Mouse (Mus musculus): Measurements from ENCODE around the gene Borcs6. TPM values are rescaled to one million over a fixed set of nuclear protein-coding genes. Genes with fewer than 3 reads are reported as not detected.

The Borcs6 gene
- polyA plus RNA-seq, 1 experiment from 2014 or later, result 6.6 TPM

DNA sequence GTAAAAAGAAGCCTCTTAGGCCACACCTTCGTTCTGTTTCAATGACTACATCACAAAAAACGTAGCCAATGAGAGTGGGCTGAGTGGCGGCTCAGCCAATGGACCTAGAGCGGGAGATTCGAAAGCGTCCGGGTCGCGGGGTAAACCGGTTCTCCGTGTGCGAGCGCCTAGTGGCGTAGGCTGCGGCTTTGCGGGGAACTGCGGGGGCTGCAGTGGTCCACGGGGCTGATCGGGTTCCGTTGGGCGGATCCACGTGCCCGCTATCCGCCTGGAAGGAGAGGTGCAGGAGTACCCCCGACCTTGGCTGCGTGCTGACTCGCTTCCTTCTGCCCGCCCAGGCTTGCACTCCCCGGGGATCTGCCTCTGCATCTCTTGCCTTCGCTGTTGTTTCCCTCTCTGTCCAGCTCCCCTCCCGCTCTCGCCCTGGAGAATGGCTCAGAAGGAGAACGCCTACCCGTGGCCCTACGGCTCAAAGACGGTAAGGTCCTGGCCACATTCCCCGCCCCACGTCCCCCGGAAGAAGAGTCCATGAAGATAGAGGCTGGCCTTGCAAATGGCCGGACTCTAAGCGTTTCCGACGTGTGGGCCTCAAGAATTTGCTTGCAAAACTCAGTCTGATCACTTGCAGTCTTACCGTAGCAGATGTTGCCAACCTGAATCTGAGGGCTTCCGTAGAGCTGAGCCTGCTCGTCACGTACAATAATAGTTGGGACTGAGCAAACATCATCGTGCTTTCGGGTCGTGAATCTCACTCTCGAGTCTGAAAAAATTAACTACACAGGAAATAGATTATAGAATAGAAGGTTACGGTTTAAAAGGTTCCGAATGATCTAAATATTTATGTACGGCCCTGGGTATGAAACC is 13.8 kb upstream of the Borcs6 start, which contains the start of gene Aurkb:
Gene Aurkb, plus strand, starts transcription at position 117 of the 864 bp plus-strand sequence.
- Histone ChIP-seq H3K4me2 (replicated peaks; ENCODE audit: low read depth, low read length) (peak within 1 kb of the TSS; percentile 76), H3K27me3 (ENCODE audit: control insufficient read depth, insufficient read depth, low read length) (no peaks in the 10 kb centered on the region), H3K36me3 (ENCODE audit: control insufficient read depth, insufficient read depth, low read length) (peaks cover 30% of the 10 kb centered on the region), H3K27ac (ENCODE audit: low read depth, low read length) (peak within 1 kb of the TSS; percentile 96), H3K4me3 (ENCODE audit: low read length) (peak within 1 kb of the TSS; percentile 90), H3K9ac (ENCODE audit: low read depth, low read length) (peak within 1 kb of the TSS; percentile 88), H3K9me3 (ENCODE audit: control insufficient read depth, low read length) (no peaks in the 10 kb centered on the region), H3K4me1 (ENCODE audit: control insufficient read depth, insufficient read depth, low read length) (peaks cover 15% of the 10 kb centered on the region)
- ATAC-seq (ENCODE audit: low FRiP score, low TSS enrichment), result peak; percentile 81
- WGBS, result under 1% methylated on average over 54 of the region's 54 CpGs

DNA sequence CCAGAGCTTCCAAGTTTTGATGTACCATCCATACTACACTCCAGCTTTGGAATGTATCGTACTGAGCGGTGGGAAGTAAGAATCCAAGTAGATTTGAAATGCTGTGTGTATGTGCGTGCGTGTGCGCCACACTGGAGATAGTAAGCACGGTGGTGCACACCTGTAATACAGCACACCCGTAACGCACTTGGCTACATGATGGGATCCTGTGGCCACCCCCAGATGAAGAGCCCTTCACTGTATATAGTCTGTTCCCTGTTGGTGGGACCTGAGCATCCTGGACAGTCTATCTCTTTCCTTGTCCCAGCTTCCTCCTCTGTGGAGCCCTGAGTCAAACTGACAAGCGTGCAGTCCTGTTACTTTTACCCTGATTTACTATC is 13.1 kb upstream of the Borcs6 start:
- Histone ChIP-seq H3K9ac (ENCODE audit: low read depth, low read length) (peak overlapping the region; percentile 88), H3K4me3 (ENCODE audit: low read length) (peak overlapping the region; percentile 90), H3K36me3 (ENCODE audit: control insufficient read depth, insufficient read depth, low read length) (peaks cover 36% of the 10 kb centered on the region), H3K27me3 (ENCODE audit: control insufficient read depth, insufficient read depth, low read length) (no peaks in the 10 kb centered on the region), H3K27ac (ENCODE audit: low read depth, low read length) (peak overlapping the region; percentile 96), H3K4me1 (ENCODE audit: control insufficient read depth, insufficient read depth, low read length) (peaks cover 15% of the 10 kb centered on the region), H3K4me2 (replicated peaks; ENCODE audit: low read depth, low read length) (peak overlapping the region; percentile 76), H3K9me3 (ENCODE audit: control insufficient read depth, low read length) (no peaks in the 10 kb centered on the region)
- no peak for ATAC-seq (ENCODE audit: low FRiP score, low TSS enrichment)
- WGBS, result 10% methylated on average over 9 of the region's 9 CpGs

DNA sequence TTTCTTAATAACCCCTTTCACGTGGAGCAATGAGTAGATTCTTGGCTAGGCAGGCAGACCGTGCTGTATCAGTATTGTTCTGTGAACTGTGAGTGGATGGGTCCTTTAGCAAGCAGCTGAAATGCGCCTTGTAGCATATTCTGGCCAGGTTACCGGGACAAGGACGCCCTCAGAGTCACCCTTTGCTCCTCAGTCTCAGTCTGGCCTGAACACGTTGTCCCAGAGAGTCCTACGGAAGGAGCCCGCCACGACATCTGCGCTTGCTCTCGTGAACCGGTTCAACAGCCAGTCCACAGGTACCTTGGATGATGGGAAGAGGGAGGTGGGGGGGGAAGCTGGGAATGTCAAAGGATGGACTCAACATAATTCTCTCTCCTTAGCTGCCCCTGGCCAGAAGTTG is 11.9 kb upstream of the Borcs6 start:
- H3K27ac ChIP-seq (ENCODE audit: low read depth, low read length), result no peak overlapping the region
- no peak overlapping the region for H3K4me3 ChIP-seq (ENCODE audit: low read length)
- H3K9ac ChIP-seq (ENCODE audit: low read depth, low read length), result no peak overlapping the region
- H3K4me1 ChIP-seq (ENCODE audit: control insufficient read depth, insufficient read depth, low read length), result peaks cover 15% of the 10 kb centered on the region
- H3K9me3 ChIP-seq (ENCODE audit: control insufficient read depth, low read length), result no peaks in the 10 kb centered on the region
- no peaks in the 10 kb centered on the region for H3K27me3 ChIP-seq (ENCODE audit: control insufficient read depth, insufficient read depth, low read length)
- H3K36me3 ChIP-seq (ENCODE audit: control insufficient read depth, insufficient read depth, low read length), result peaks cover 41% of the 10 kb centered on the region
- peak overlapping the region; percentile 76; the same call in 1 of the 2 replicates for H3K4me2 ChIP-seq (replicated peaks; ENCODE audit: low read depth, low read length)
- no peak for ATAC-seq (ENCODE audit: low FRiP score, low TSS enrichment)
- WGBS, result 88% methylated on average over 12 of the region's 12 CpGs

DNA sequence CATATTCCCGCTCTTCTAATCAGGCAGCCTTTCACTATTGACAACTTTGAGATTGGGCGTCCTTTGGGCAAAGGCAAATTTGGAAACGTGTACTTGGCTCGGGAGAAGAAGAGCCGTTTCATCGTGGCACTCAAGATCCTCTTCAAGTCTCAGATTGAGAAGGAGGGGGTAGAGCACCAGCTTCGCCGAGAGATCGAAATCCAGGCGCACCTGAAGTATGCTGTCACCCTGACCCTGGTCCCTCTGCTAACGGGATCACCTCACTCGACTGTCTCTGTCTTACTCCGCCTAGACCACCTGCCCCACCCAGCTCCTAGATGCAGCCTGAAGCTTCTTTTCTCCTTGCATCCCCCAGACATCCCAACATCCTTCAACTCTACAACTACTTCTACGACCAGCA is 11.4 kb upstream of the Borcs6 start:
- ATAC-seq (ENCODE audit: low FRiP score, low TSS enrichment), result no peak
- WGBS, result 93% methylated on average over 14 of the region's 14 CpGs
- Histone ChIP-seq H3K9ac (ENCODE audit: low read depth, low read length) (no peak overlapping the region), H3K4me3 (ENCODE audit: low read length) (no peak overlapping the region), H3K4me2 (replicated peaks; ENCODE audit: low read depth, low read length) (no peak overlapping the region), H3K36me3 (ENCODE audit: control insufficient read depth, insufficient read depth, low read length) (peaks cover 41% of the 10 kb centered on the region), H3K4me1 (ENCODE audit: control insufficient read depth, insufficient read depth, low read length) (peaks cover 15% of the 10 kb centered on the region), H3K27ac (ENCODE audit: low read depth, low read length) (no peak overlapping the region), H3K9me3 (ENCODE audit: control insufficient read depth, low read length) (no peaks in the 10 kb centered on the region), H3K27me3 (ENCODE audit: control insufficient read depth, insufficient read depth, low read length) (no peaks in the 10 kb centered on the region)

DNA sequence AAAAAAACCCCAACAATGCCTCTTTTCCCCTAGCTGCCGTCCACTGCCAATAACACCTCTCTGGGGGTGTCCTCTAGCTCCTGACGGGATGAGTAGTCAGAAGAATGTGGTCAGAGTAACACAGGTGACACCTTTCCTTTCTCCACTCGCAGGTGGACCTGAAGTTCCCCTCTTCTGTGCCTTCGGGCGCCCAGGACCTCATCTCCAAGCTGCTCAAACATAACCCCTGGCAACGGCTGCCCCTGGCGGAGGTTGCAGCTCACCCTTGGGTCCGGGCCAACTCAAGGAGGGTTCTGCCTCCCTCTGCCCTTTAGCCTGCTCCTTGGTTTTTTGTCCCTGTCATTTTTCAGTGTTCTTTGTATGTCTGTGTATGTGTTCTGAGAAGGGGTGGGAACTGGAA is 8.8 kb upstream of the Borcs6 start:
- Histone ChIP-seq H3K4me2 (replicated peaks; ENCODE audit: low read depth, low read length) (no peak overlapping the region), H3K4me3 (ENCODE audit: low read length) (no peak overlapping the region), H3K27me3 (ENCODE audit: control insufficient read depth, insufficient read depth, low read length) (no peaks in the 10 kb centered on the region), H3K27ac (ENCODE audit: low read depth, low read length) (no peak overlapping the region), H3K9ac (ENCODE audit: low read depth, low read length) (no peak overlapping the region), H3K4me1 (ENCODE audit: control insufficient read depth, insufficient read depth, low read length) (peaks cover 15% of the 10 kb centered on the region), H3K9me3 (ENCODE audit: control insufficient read depth, low read length) (no peaks in the 10 kb centered on the region), H3K36me3 (ENCODE audit: control insufficient read depth, insufficient read depth, low read length) (peaks cover 44% of the 10 kb centered on the region)
- 85% methylated on average over 8 of the region's 8 CpGs for WGBS
- ATAC-seq (ENCODE audit: low FRiP score, low TSS enrichment), result no peak

GRCm38 (mm10) chr11:69051771-69052170 is 7.7 kb upstream of the Borcs6 start:
- peaks cover 44% of the 10 kb centered on the region for H3K36me3 ChIP-seq (ENCODE audit: control insufficient read depth, insufficient read depth, low read length)
- no peak overlapping the region for H3K9ac ChIP-seq (ENCODE audit: low read depth, low read length)
- no peak overlapping the region for H3K4me2 ChIP-seq (replicated peaks; ENCODE audit: low read depth, low read length)
- no peaks in the 10 kb centered on the region for H3K27me3 ChIP-seq (ENCODE audit: control insufficient read depth, insufficient read depth, low read length)
- H3K27ac ChIP-seq (ENCODE audit: low read depth, low read length), result no peak overlapping the region
- 91% methylated on average over 4 of the region's 4 CpGs for WGBS
- no peak for ATAC-seq (ENCODE audit: low FRiP score, low TSS enrichment)
- H3K9me3 ChIP-seq (ENCODE audit: control insufficient read depth, low read length), result no peaks in the 10 kb centered on the region
- no peak overlapping the region for H3K4me3 ChIP-seq (ENCODE audit: low read length)
- H3K4me1 ChIP-seq (ENCODE audit: control insufficient read depth, insufficient read depth, low read length), result peaks cover 10% of the 10 kb centered on the region

DNA sequence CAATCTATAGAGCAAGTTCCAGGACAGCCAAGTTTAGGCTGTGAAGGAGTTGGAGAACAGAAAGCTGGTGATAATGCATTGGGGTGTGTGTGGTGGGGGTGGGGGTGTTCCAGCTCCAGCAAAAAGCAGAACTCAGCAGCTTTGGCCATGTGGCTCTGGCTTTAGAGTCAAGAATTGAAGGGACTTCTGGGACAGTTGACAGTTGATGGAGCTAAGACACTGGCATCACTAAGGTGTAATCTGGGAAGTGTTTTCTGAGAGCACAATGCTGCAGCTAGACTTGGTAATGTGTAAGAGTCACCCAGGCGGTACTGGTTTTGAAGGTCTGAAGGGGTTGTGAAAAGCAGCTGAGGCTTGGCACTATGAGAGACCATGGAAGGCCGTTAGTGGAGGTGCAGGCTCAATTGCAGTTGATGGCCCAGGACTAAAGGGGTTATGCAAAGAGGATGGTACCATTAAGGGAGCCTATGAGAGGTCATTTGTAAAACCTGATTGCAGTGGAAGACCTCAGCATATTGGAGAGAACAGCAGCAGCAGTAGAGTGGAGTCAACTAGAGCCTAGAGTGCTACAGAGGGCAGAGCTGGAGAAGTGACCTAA is 6.6 kb upstream of the Borcs6 start:
- no peaks in the 10 kb centered on the region for H3K27me3 ChIP-seq (ENCODE audit: control insufficient read depth, insufficient read depth, low read length)
- H3K4me1 ChIP-seq (ENCODE audit: control insufficient read depth, insufficient read depth, low read length), result 0 out of 2 replicates have a peak, but pooled peaks cover 4% of the 10 kb centered on the region
- H3K9ac ChIP-seq (ENCODE audit: low read depth, low read length), result no peak overlapping the region
- no peak for ATAC-seq (ENCODE audit: low FRiP score, low TSS enrichment)
- WGBS, result 58% methylated on average over 2 of the region's 2 CpGs
- no peak overlapping the region for H3K4me2 ChIP-seq (replicated peaks; ENCODE audit: low read depth, low read length)
- no peak overlapping the region for H3K27ac ChIP-seq (ENCODE audit: low read depth, low read length)
- peaks cover 41% of the 10 kb centered on the region for H3K36me3 ChIP-seq (ENCODE audit: control insufficient read depth, insufficient read depth, low read length)
- no peak overlapping the region for H3K4me3 ChIP-seq (ENCODE audit: low read length)
- no peaks in the 10 kb centered on the region for H3K9me3 ChIP-seq (ENCODE audit: control insufficient read depth, low read length)

GRCm38 (mm10) chr11:69053848-69054247 is 5.7 kb upstream of the Borcs6 start:
- H3K9ac ChIP-seq (ENCODE audit: low read depth, low read length), result no peak overlapping the region
- WGBS, result 74% methylated on average over 3 of the region's 3 CpGs
- peaks cover 32% of the 10 kb centered on the region for H3K36me3 ChIP-seq (ENCODE audit: control insufficient read depth, insufficient read depth, low read length)
- no peak overlapping the region for H3K4me2 ChIP-seq (replicated peaks; ENCODE audit: low read depth, low read length)
- no peak overlapping the region for H3K27ac ChIP-seq (ENCODE audit: low read depth, low read length)
- H3K4me1 ChIP-seq (ENCODE audit: control insufficient read depth, insufficient read depth, low read length), result peaks cover 4% of the 10 kb centered on the region; the same call in 1 of the 2 replicates
- no peaks in the 10 kb centered on the region for H3K9me3 ChIP-seq (ENCODE audit: control insufficient read depth, low read length)
- H3K27me3 ChIP-seq (ENCODE audit: control insufficient read depth, insufficient read depth, low read length), result no peaks in the 10 kb centered on the region
- ATAC-seq (ENCODE audit: low FRiP score, low TSS enrichment), result no peak
- no peak overlapping the region for H3K4me3 ChIP-seq (ENCODE audit: low read length)

- H3K4me3 ChIP-seq (ENCODE audit: low read length), result peak overlapping the region; percentile 89
- peaks cover 20% of the 10 kb centered on the region for H3K4me1 ChIP-seq (ENCODE audit: control insufficient read depth, insufficient read depth, low read length)
- H3K9me3 ChIP-seq (ENCODE audit: control insufficient read depth, low read length), result no peaks in the 10 kb centered on the region
- no peak overlapping the region; the same call in 1 of the 2 replicates for H3K27ac ChIP-seq (ENCODE audit: low read depth, low read length)
- no peaks in the 10 kb centered on the region for H3K27me3 ChIP-seq (ENCODE audit: control insufficient read depth, insufficient read depth, low read length)
- peak overlapping the region; percentile 59; the same call in 1 of the 2 replicates for H3K9ac ChIP-seq (ENCODE audit: low read depth, low read length)
- peak overlapping the region; percentile 96 for H3K4me2 ChIP-seq (replicated peaks; ENCODE audit: low read depth, low read length)
- WGBS, result 74% methylated on average over 2 of the region's 2 CpGs
- ATAC-seq (ENCODE audit: low FRiP score, low TSS enrichment), result no peak
- 0 out of 2 replicates have a peak, but pooled peaks cover 3% of the 10 kb centered on the region for H3K36me3 ChIP-seq (ENCODE audit: control insufficient read depth, insufficient read depth, low read length)
Observed at GRCm38 (mm10) chr11:69058265-69058664, 1.3 kb upstream of the Borcs6 start.

Data from kidney, embryonic 14.5 days (tissue).